Mouse (Mus musculus) cerebellum, adult 9-11 months (tissue): Measurements from ENCODE around the gene Rffl.
"Not testable (repeated sequence)": the region's sequence is repeated elsewhere in the genome, so short reads cannot be mapped to it uniquely, and the experiment has no call there.

ENCODE experiments used
- DNase-seq: peaks from one replicate; pipeline ENCODE4 v3.0.0; 2022

Gene Rffl

DNA sequence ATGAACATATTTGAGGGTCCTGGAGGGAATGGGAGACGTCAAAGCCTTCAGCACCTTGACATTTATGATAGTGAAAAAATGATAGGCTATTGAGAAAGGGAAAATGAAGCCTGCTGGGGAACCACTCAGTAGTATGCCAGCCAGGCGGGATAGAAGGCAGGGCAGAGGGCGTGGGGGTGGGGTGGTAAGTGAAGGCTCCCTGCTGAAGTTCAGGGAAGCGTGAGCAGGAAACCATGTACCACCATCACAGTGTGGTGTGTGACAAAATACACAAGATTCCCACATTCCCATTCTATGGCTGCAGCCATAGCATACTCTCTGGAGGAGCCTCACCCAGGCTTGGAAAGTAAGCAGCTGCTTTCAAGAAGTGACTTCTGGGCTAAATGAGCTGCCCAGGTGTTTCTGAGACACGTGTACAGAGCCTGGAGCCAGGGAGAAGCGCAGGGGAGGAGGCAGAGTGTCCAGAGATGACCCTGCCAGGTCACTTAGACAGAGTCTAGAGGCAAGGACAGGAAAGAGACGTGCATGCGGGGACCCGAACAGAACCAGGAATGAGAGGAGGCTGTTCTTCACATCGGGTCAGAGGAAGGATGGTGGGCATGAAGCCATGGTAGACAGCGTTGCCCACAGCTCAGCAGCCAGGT, 26.1 kb downstream of the Rffl start:
- no peak for DNase-seq

- DNase-seq, result no peak
These were observed 32.5 kb downstream of the Rffl start for GRCm38 (mm10) chr11:82838511-82838910.

GRCm38 (mm10) chr11:82837848-82838247, 33.2 kb downstream of the Rffl start:
- no peak for DNase-seq

DNA sequence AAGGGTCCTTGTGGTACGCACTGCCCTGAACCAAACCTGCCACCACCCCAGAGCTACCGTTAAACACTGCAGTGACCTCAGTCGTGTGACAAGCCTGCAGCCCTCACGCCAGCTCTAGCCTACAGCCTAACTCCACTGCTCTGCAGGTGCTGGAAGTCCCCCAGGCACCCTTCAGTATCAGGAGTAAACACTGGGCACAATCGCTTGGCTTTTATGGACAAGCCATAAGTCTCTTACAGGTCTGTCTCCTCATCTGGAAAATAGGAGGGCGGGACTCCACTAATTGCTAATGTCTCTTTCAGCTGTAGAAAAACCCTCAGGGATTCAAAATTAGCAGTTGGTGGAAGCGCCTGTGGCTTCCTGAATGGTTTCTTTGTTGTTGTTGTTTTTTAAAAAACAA, 33.8 kb downstream of the Rffl start:
- DNase-seq, result no peak

GRCm38 (mm10) chr11:82835616-82836432, 35.2 kb downstream of the Rffl start:
- no peak for DNase-seq

- DNase-seq, result not testable (repeated sequence)
These were observed 36.7 kb downstream of the Rffl start for GRCm38 (mm10) chr11:82834359-82834758.

- no peak for DNase-seq
These were observed 37.1 kb downstream of the Rffl start for GRCm38 (mm10) chr11:82833929-82834328.

DNA sequence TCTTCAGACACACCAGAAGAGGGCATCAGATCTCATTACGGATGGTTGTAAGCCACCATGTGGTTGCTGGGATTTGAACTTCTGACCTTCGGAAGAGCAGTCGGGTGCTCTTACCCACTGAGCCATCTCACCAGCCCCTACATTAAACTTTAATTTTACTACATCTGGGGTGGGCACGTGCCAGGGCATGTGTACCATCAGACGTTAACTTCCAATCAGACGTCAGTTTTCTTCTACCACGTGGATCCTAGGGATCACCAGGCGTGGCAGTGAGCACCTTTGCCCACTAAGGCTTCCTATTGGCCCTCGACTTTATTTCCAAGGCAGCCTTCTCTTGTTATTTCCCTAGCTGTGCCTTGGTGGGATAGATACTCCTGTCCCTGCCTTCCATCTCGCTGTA, 38.6 kb downstream of the Rffl start:
- DNase-seq, result not testable (repeated sequence)

DNA sequence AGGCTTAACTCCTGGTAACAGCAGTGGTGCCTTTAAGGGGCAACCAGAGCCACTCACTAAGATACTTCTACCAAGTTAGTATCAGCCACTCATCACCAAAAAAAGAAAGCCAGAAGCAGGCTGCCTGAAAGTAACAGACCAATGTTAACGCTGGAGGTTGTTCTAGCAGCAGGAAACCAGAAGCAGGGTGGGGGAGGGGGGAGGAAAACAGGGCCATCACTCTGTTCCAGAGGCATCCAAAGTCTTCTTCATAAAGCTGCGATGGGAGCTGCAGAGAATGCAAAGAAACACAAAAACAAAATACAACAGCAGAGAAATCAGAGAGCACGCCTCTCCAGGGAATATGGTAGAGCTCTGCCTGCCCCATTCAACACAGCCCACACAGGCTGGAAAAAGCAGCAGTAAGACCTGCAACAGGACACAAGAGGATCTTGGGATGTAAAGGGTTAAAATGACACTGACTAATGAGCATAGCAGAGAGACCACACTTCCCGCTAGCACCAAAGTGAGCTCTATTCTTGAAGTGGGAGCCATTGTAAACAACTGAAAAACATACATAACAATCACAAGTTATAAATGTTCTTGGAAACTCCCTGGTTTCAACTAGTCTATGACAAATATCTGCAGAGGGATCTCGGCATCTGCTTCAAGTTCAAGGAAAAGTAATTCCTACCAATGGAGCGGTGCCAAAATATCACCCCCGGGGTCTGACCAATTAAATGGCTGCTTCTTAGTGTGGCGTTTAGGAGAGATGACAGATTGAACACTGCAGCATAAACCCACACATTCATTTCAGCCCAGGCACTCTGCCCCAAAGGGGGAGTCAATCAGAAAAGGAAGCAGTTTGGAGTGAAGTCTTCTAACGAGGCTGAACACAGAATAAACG, 39.8 kb downstream of the Rffl start:
- DNase-seq, result no peak

GRCm38 (mm10) chr11:82826818-82827217, 44.2 kb downstream of the Rffl start:
- DNase-seq, result no peak

- DNase-seq, result no peak
These were observed 50.1 kb downstream of the Rffl start for GRCm38 (mm10) chr11:82820788-82821456.

- DNase-seq, result no peak
These were observed 51.7 kb downstream of the Rffl start for GRCm38 (mm10) chr11:82819350-82819749.

DNA sequence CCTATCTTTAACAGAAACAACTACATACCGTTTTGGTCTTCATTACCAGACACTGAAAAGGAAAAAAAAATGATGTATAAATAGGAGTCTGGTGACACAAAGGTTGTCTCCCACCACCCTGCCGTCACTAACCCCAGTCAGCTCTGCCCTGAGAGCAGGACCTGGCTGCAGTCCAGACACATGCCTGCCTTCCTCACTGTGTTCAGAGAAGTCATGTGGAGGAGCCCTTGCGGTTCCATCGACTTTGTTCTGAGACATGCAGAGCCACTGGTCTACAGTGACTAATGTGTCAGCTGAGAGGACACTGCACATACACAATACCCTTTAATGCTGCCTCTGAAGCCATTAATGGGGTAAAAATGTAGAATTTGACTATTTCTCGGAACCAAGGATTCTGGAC, 62.5 kb downstream of the Rffl start:
- DNase-seq, result no peak

DNA sequence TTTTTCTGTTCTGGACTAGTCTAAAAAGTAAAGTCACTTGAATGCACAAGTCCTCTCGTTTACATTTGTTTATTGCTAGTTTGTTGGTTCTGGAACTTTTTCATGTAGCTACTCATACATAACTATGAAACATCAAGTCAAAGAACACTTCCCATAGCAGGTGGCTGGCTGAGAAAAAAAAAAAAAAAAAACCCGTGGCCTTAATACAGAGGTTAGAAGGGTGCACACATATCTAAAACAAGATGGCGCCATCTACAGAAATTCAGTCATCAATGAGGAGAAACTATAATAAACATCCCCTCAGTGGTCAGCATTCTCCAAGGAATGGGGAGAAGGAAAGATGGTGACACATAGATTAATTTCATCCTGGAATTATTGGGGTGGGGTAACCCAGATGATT, 63.6 kb downstream of the Rffl start:
- no peak for DNase-seq

DNA sequence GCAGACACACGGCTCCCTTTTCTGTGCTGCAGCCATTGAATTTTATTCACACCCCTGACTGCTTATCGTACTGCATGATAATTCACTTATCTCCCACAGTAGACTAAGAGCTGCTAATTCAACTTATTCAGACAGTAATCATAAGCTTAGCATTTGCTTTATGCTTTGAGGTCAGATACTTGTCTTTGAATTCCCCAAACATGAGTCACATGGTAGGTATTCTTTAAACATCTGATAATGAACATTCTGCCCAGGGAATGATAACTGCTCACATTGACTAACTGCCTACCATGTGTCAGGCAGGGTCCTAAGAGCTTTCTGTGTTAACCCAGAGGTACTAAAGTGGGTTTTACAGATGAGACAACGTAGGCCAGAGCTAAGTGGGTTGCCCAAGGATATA, 64.4 kb downstream of the Rffl start:
- DNase-seq, result no peak

DNA sequence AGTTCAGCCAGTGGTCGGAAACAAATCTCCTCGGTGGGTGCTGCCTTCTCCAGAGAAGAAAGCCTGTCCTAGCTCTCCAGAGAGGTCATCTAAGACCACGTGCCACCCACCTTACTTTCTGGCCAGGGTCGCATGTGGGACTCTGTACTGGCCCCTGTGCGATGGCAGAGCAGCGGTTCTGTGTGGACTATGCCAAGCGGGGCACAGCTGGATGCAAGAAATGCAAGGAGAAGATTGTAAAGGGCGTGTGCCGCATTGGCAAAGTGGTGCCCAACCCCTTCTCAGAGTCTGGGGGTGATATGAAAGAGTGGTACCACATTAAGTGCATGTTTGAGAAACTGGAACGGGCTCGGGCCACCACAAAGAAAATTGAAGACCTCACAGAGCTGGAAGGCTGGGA, 87.6 kb downstream of the Rffl start:
- DNase-seq, result no peak

DNA sequence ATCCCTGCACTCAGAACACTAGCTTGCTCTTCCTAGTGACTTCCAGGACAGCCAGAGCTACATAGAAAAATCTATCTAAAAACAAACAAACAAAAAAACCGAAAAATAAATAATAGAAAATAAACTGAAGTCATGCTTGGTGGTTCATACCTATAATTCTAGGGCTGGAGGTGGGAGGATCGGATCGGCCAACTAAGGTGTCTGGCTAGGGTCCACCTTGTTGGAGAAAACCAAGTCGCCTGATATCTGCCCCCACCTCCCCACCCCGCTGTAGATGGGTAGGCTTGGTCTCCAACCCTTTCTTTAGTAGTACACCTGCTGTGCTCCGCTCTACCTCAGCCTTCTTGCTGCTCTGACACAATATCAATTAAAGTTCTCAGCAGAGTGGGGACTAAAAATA, 88.8 kb downstream of the Rffl start:
- DNase-seq, result no peak

DNA sequence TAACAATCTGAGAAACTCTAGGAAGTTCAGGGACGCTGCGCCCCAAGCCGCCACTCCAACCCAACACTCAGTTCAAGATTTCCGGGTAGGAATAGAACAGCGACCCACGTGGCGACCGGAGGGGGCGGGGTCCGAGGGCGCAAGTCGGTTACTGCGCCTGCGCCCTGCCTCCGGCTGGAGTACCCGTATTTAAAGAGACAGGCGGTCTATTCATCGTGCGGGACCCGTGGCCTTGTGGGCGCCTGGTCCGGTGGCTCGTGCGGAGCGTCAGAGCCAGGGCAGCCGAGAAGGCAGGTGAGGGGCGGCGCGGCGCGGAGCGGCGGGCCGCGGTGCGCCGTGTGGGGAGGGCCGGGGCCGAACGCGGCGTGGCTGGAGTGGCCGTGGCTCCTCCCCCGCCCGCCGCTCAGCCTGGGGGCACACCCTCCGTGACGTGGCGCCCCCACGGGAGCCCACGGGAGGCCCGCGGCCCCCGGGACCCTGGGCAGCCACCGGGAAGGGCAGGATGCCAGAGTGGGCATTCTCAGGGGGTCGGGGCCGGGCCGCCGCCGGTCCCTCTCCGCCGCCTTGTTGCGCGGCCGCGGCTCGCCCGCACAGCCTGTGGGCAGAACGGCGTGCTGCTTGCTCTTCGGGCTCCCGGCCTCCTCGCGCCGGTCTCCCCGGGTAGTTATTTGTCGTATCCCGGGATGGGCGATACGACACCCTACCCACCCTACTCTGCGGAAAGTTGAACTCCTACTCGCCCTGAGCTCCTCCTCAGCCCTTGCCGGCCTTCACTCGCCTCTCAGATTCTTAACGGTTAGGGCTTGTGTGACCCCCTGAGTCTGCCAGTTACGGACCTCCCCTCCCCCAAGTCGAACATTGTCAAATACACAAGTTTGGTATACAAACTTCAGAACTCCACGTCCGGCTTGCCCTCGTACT, 89.8 kb downstream of the Rffl start, which contains the start of gene Lig3:
Gene Lig3 (plus strand): TSS at position 126 of the 921 bp plus-strand sequence.
- peak; percentile 93 for DNase-seq

DNA sequence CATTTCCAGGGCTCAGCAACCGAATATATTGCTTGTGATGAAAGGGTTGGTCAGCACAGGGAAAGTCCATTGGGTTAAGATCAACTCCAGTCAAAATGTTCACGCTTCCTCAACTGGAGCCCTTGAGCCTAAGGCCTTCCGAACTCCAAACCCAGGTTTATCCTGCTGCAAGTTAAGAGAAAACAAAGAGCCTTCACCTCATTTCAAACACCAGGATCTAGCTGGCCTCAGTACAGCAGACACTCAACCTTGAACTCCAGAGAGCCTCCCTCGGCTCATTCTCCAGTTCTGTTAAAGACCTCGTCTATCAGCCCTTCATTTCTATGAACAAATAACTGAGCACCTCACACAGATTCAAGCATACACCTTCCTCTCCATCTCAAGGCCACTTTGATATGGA, 90.9 kb downstream of the Rffl start:
- DNase-seq, result no peak

DNA sequence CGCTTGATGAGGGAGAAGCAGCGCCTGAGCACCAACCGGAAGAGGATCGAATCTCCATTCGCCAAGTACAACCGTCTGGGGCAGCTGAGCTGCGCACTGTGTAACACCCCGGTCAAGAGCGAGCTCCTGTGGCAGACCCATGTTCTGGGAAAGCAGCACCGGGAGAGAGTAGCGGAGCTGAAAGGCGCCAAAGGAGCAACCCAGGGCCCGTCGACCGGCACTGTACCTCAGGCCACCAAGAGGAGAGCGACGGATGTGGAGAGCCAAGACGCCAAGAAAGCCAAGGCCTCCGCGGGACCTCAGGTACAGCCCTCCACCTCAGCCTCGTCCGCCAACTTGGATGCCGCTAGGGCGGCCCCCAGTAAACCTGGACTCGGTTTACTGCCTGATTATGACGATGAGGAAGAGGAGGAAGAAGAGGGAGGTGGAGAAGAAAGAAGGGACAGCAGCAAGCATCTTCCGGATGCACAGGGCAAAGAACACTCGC, 106.5 kb downstream of the Rffl start:
- DNase-seq, result no peak

GRCm38 (mm10) chr11:82763742-82764437, 107.1 kb downstream of the Rffl start, which contains the start of the genes Cct6b and Zfp830:
Cct6b (minus strand) TSS chr11:82764321.
Zfp830 (plus strand) TSS chr11:82764345.
- DNase-seq, result peak; percentile 92
